Mouse (Mus musculus) monocyte, adult 2 months (primary cell): Measurements from ENCODE around the gene Frmd6.

Source experiments
- DNase-seq, 2 experiments: peaks; one replicate each; pipeline ENCODE4 v3.0.0; 2022; ENCODE audit warnings: low spot score in 2 of 2, low read depth in 1 of 2

Frmd6 gene

DNA sequence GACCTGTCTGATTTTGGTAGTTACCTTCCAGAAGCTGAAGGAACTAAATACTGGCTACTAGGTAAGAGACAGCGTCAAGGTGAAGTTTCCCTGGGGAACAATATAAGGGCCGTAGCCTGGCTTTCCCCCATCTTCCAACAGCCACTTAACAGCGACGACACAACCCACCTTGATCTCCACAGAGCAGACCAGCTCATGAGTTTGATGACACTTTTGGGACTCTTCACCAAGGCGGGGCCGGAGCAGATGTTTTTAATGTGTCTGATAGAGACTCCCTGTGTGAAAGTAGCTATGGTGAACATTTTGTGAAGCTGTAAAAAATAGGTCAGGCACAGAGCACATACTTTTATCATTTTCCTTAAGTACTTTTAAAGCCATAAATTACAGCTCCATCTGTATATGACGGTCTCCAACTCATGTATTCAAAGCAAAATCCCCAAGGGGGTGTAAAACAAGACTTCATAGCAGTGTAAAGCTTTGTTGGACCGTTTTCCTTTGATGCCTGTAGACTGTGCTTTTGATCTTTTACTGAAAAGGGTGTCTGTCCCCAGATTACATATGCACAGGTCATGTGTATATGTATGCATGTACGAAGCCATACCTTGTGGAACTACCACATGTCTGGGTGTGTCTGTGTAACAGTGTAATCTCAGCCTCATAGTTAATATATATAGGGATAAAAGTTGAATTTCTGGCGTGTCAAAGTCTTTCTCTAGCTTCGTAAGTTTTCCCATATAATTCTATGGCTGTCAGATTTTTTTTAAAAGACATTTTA, 24.4 kb downstream of the Frmd6 start:
- no peak for DNase-seq

DNA sequence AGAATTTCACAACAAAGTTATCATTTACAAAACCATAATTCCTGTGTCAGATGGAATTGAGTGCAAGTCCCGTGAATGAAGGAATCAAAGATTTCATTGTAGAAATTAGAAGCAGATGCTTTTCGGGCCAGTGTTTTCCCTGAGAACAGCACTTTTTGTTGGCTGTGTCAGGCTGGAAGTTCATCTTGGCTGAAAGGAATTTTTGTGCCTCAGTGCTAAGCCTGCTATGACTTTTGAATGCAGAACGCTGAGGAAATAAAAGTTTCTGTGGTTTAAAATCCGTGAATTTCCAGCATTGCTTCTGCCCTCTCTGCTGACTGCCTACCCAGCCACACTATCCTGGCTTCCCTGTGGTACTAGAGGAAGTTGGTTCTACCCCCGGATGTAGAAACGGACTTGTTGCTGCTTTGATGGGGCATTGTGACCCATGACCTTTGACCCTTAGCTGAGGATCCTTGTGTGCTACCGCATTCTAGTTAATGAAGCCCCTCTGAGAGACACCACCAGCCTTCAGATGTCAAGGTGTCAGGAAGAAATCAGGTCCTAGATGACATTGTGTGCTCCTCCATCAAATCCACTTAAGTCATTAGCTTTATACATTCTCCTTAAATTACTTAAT, 26.1 kb downstream of the Frmd6 start:
- no peak for DNase-seq

GRCm38 (mm10) chr12:70853026-70853425, 27.7 kb downstream of the Frmd6 start:
- no peak for DNase-seq

DNA sequence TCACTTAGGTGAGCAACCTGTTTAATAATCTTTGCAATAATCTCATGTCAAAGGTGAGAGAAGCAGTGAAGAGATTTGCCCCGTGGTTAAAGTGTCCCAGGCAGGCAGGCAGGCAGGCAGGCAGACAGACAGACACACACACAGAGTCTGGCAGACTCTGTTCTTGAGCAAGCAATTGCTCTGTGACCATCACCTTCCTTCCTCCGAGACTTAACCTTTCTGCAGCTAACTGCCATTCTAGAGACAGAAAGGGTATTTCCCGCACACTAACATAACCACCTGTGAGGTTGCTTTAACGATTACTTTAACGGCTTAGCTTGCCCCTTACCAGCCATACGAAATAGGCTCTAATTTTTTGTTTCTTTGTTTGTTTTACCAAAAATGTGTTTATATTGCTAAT, 30.4 kb downstream of the Frmd6 start:
- DNase-seq: no peak

GRCm38 (mm10) chr12:70856776-70857175, 31.5 kb downstream of the Frmd6 start:
- no peak for DNase-seq

- no peak for DNase-seq
Observed at GRCm38 (mm10) chr12:70863281-70863680, 38.0 kb downstream of the Frmd6 start.

GRCm38 (mm10) chr12:70867780-70868179, 42.5 kb downstream of the Frmd6 start:
- DNase-seq: no peak

- DNase-seq: no peak
Observed at GRCm38 (mm10) chr12:70868190-70868987, 43.1 kb downstream of the Frmd6 start.

- no peak for DNase-seq
Observed at GRCm38 (mm10) chr12:70868988-70869291, 43.6 kb downstream of the Frmd6 start.

GRCm38 (mm10) chr12:70873544-70873943, 48.2 kb downstream of the Frmd6 start:
- DNase-seq: no peak

DNA sequence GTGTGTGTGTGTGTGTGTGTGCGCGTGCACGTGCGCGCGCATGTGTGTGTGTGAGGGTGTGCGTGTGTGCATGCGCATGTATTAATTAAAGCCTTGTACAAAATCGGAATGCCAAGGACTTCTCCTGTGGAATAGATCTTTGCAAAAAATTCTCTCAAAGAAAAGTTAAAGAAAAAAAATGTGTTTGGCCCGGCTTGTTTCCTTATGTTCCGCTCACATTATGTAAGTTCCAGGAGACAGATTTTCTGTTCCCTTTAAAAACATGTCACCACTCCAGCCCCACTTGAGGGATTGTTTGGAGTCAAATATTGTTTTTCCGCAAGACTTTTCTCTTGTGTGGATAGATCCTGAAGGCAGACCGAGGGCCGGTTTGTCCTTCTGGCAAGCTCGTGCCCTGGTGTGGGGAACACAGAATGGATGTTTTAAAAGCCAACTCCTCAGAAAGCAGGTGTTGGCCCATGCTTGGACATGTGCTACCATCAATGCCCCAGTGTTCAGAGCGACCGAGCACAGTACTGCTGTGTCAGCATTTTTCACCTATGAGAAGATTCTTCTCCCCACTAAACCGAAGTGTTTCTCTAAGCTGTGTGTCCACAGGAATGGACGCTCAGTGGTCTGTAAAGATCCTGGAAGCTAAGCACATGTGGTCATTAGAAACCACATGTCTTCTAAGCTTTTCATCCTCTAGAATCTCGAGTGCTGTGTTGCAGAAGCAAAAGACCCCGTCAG, 51.1 kb downstream of the Frmd6 start:
- DNase-seq: no peak

- DNase-seq: no peak
Observed at GRCm38 (mm10) chr12:70877926-70878710, 52.8 kb downstream of the Frmd6 start.

DNA sequence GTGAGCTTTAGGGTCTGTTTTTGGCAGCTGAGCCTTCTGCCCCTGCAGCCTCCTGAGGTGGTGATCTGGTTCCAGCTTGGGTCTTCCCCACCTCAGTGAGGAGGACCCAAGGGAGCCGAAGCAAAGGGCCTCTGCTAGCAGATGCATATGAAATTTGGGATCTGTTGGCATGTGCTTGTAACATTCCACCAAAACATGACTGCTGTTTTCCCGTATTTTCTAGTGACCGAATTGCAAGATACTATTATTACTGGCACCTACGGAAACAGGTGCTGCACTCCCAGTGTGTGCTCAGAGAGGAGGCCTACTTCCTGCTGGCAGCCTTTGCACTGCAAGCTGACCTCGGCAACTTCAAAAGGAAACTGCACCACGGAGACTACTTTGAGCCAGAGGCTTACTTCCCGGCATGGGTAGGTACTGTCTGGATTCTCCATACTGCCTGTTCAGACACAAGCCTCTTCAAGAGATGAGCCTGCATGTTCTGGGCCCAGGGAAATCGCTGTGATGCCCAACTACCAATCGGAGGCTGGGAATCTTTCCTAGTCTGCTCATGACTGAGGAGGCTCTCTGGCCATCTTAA, 55.2 kb downstream of the Frmd6 start:
- DNase-seq: no peak

GRCm38 (mm10) chr12:70881340-70881739, 56.0 kb downstream of the Frmd6 start:
- no peak for DNase-seq

GRCm38 (mm10) chr12:70881854-70882253, 56.5 kb downstream of the Frmd6 start:
- no peak for DNase-seq

DNA sequence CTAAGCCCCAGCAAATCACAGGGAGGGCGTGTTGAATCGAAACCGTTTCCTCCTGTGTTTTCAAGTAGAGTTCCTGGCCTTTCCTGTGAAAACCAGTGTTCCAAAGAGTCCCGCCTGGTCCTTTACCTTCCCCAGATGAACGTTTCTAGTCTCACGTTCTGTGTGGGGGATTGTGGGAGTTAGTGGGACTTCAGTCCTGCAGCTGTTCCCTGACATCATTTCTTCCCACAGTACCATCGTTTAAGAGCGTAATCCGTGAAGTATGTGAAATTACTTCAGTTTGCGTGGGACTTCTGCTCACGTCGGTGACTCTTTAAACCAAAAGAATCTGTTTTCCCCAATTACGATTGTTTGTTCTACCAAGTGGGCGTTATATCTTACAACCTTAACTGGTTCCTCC, 57.8 kb downstream of the Frmd6 start:
- no peak for DNase-seq

GRCm38 (mm10) chr12:70884113-70884512, 58.8 kb downstream of the Frmd6 start:
- no peak for DNase-seq

- DNase-seq: no peak
Observed at GRCm38 (mm10) chr12:70884973-70885372, 59.7 kb downstream of the Frmd6 start.

DNA sequence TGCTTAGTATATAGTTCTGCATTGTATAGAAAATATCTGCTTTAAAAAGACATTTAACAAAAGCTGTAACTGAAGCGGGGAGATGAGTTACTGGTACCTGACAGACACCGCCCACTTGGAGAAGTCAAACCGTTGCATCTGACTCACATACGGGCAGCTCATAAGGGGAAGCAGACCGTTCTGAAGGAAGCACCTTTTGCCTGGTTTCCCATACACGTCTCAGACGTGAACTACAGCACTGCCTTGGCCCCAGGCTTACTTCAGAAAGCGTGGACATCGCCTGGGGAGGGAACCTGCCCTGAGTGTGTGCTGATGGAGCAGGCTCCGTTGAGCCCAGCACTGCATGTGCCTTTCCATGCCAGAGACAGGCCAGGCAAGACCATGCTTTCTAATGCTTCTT, 60.3 kb downstream of the Frmd6 start:
- DNase-seq: no peak

- DNase-seq: no peak
Observed at GRCm38 (mm10) chr12:70890405-70890804, 65.1 kb downstream of the Frmd6 start.
